Mouse (Mus musculus): ENCODE results near the gene Vmn1r123. TPM values are rescaled to one million over a fixed set of nuclear protein-coding genes. Genes with fewer than 3 reads are reported as not detected.
"Not testable (repeated sequence)": the region's sequence is repeated elsewhere in the genome, so short reads cannot be mapped to it uniquely, and the experiment has no call there.

The Vmn1r123 gene
- not detected for total RNA-seq (2021)
- long read RNA-seq, experiment 1, result 0 reads
- long read RNA-seq, experiment 2, result 0 reads

- not testable (repeated sequence) for DNase-seq
Observed at GRCm38 (mm10) chr7:21161885-21162284, at the start of gene Vmn1r123. Gene Vmn1r123 (plus strand): TSS chr7:21162185.

DNA sequence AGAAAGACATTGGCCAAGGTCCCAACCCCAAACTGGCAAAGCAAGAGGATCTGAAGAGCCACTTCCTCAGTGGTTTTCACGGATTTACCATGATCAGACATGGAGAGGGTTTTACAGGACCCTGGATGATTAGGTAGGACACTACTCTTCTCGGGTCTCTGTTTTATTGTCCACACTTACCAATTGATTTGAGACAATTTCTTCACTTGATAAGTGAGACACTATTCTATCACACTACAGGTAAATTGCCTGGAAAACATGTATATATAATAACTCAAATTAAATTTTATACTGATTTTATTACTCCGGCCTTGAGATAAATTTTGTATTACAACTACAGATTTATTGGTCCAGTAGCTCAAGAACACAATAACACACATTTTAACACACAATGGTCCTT, 28.0 kb upstream of the Vmn1r123 start, which contains the start of gene Vmn1r122:
Gene Vmn1r122, minus strand, starts transcription at position 101 of the 400 bp plus-strand sequence.
- not testable (repeated sequence) for DNase-seq

DNA sequence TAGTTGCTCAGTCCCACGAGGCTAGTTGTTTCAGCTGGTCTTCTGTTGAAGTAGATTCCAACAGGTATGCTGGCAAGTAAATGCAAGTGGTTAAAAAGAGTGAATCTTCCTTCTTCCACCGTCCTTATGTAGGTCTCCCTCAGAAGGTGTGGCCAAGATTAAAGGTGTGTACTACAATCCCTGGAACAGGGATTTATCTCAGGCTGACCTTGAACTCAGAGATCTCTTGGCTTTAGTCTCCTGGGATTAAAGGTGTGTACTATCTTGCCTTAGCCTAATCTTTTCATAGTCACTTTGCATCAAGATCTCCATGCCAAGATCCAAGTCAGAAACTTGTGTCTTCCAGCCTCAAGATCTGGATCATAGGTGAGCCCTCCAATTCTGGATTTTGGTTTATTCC, 28.3 kb downstream of the Vmn1r123 start, which contains the start of gene Gm5157:
Gene Gm5157, minus strand, starts transcription at position 101 of the 400 bp plus-strand sequence.
- DNase-seq, result not testable (repeated sequence)

Other genes with a start within 250 kb of the Vmn1r123 start
- not detected for gene Vmn1r118, start 249.8 kb upstream of the Vmn1r123 start, total RNA-seq (2021)
- not detected for gene Vmn1r119, start 149.7 kb upstream of the Vmn1r123 start, total RNA-seq (2021)
- not detected for gene Vmn1r120, start 108.4 kb upstream of the Vmn1r123 start, total RNA-seq (2021)
- not detected for gene Vmn1r121, start 63.7 kb upstream of the Vmn1r123 start, total RNA-seq (2021)
- not detected for gene Vmn1r122, start 28.1 kb upstream of the Vmn1r123 start, total RNA-seq (2021)
- gene Gm5157, start 28.2 kb downstream of the Vmn1r123 start, total RNA-seq (2021), result not detected
- not detected for gene Vmn1r124, start 98.4 kb downstream of the Vmn1r123 start, total RNA-seq (2021)
- gene Vmn1r125, start 110.0 kb downstream of the Vmn1r123 start, total RNA-seq (2021), result not detected
- gene Vmn1r126, start 139.3 kb downstream of the Vmn1r123 start, total RNA-seq (2021), result not detected
- gene Vmn1r127, start 157.7 kb downstream of the Vmn1r123 start, total RNA-seq (2021), result not detected
- gene Vmn1r128, start 187.2 kb downstream of the Vmn1r123 start, total RNA-seq (2021), result not detected
- not detected for gene Vmn1r129, start 199.1 kb downstream of the Vmn1r123 start, total RNA-seq (2021)

Measured in heart, adult 18-20 months (tissue).